26 mouse cellular contexts compared by ENCODE assay signal in the genomic region with DNA sequence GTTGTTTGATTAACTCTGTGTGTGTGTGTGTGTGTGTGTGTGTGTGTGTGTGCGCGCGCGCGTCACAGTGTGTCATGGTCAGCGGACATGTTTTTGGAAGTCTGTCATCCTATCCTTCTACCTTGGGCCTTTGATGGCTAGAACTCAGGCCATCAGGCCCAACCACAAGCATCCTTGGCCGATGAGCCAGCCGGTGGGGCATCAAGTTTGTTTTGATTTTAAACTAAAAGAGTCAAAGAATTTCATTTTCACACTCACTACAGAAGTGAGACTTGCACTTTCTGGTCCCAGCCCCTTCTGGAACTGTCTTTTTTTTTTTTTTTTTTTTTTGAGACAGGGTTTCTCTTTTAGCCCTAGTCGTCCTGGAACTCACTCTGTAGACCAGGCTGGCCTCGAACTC. TPM values are rescaled to one million over a fixed set of nuclear protein-coding genes. Genes with fewer than 3 reads are reported as not detected.
DNase-seq lines count a peak whose midpoint lies in the region; ATAC-seq and TF ChIP-seq lines count a peak whose summit lies in the region.
"Had no signal": no experiment of that assay in that cellular context is flagged by ENCODE, and none has a peak within 500 bp of the region (broad histone marks: within the 10 kb centered on the region; RNA-seq: fewer than 3 reads in every experiment).

No protein-coding gene starts in this region.

- no peak overlapping the region for H3K9ac ChIP-seq in liver, postnatal 0 days (replicated peaks)
- H3K9ac ChIP-seq: embryonic facial prominence, embryonic 12.5 days; forebrain, embryonic 13.5 days; hindbrain, embryonic 15.5 days; kidney, embryonic 15.5 days; lung, embryonic 15.5 days; midbrain, embryonic 15.5 days had no signal

- TF ChIP-seq CTCF in gastrocnemius, adult 2 months (IDR thresholded peaks at IDR 0.05), result no peak
- no peak for TF ChIP-seq CTCF in testis, adult 2 months (IDR thresholded peaks at IDR 0.05; ENCODE audit: control insufficient read depth, insufficient read depth, insufficient replicate concordance, low read depth, low read length)
- no peak for TF ChIP-seq CTCF in liver, postnatal 0 days (IDR thresholded peaks at IDR 0.05; ENCODE audit: low read depth)

- no peaks in the 10 kb centered on the region for H3K27me3 ChIP-seq in testis, adult 2 months (ENCODE audit: control insufficient read depth, insufficient read depth, low read length)
- H3K27me3 ChIP-seq in liver, postnatal 0 days (ENCODE audit: insufficient read depth, low read length), result no peaks in the 10 kb centered on the region
- H3K27me3 ChIP-seq: embryonic facial prominence, embryonic 12.5 days; forebrain, embryonic 13.5 days; hindbrain, embryonic 15.5 days; kidney, embryonic 15.5 days; lung, embryonic 15.5 days; midbrain, embryonic 15.5 days had no signal

- H3K36me3 ChIP-seq in testis, adult 2 months (ENCODE audit: control insufficient read depth, insufficient read depth, low read length), result no peaks in the 10 kb centered on the region
- peaks cover 9% of the 10 kb centered on the region for H3K36me3 ChIP-seq in liver, postnatal 0 days (replicated peaks; ENCODE audit: insufficient read depth, low read length)
- H3K36me3 ChIP-seq: G1E had no signal

- DNase-seq in gastrocnemius, adult 2 months, result no peak
- DNase-seq in gastrocnemius, postnatal 14 days, result no peak
- no peak for DNase-seq in testis, postnatal 14 days (ENCODE audit: low spot score)
- no peak for DNase-seq in liver, postnatal 0 days
- DNase-seq in kidney, adult 8-10 months, result no peak
- DNase-seq in embryo, embryonic 10.5 days (ENCODE audit: low spot score), result no peak
- DNase-seq: gastrocnemius, postnatal 25 days; heart, adult 2 months; heart, postnatal 4 days; kidney, postnatal 4 days; right cerebral cortex, postnatal 14 days had no signal

- 92% methylated on average over 10 of the region's 10 CpGs for WGBS in liver, postnatal 0 days (ENCODE audit: insufficient replicate concordance)

- H3K4me2 ChIP-seq in liver, postnatal 0 days (ENCODE audit: low read depth, low read length), result peak overlapping the region; percentile 29
- H3K4me2 ChIP-seq: embryonic facial prominence, embryonic 12.5 days; forebrain, embryonic 13.5 days; hindbrain, embryonic 15.5 days; midbrain, embryonic 15.5 days had no signal

- intact Hi-C loops in gastrocnemius, adult 2 months (cut with DNase I), result loop anchor here (2.0 kb wide), 1 partner anchor 18 kb away; no protein-coding TSS in a partner anchor
- intact Hi-C loops in gastrocnemius, postnatal 14 days (cut with DNase I; ENCODE audit: low total_unique reads), result no loop called here

- no peak overlapping the region for H3K4me3 ChIP-seq in gastrocnemius, adult 2 months
- H3K4me3 ChIP-seq in testis, adult 2 months (ENCODE audit: control insufficient read depth, low read depth, low read length), result no peak overlapping the region
- no peak overlapping the region for H3K4me3 ChIP-seq in liver, postnatal 0 days (ENCODE audit: low read depth, low read length)
- H3K4me3 ChIP-seq: embryonic facial prominence, embryonic 12.5 days; erythroblast, embryonic 14.5 days; forebrain, embryonic 13.5 days; heart, adult 2 months; hindbrain, embryonic 15.5 days; kidney, embryonic 15.5 days; lung, embryonic 15.5 days; midbrain, embryonic 15.5 days had no signal

- no peaks in the 10 kb centered on the region for H3K9me3 ChIP-seq in liver, postnatal 0 days (ENCODE audit: low read length)
- H3K9me3 ChIP-seq: embryonic facial prominence, embryonic 12.5 days; forebrain, embryonic 13.5 days; G1E; hindbrain, embryonic 15.5 days; kidney, embryonic 15.5 days; lung, embryonic 15.5 days; midbrain, embryonic 15.5 days had no signal

- TF ChIP-seq POLR2A in testis, adult 2 months (IDR thresholded peaks at IDR 0.05; ENCODE audit: control insufficient read depth, low read depth, low read length), result no peak

- no peak for TF ChIP-seq EP300 in liver, postnatal 0 days (IDR thresholded peaks at IDR 0.05; ENCODE audit: low read depth)

- H3K4me1 ChIP-seq in testis, adult 2 months (ENCODE audit: control insufficient read depth, insufficient read depth, low read length), result peaks cover 18% of the 10 kb centered on the region
- H3K4me1 ChIP-seq in liver, postnatal 0 days (ENCODE audit: insufficient read depth), result peaks cover 45% of the 10 kb centered on the region
- H3K4me1 ChIP-seq: forebrain, embryonic 13.5 days; hindbrain, embryonic 15.5 days; midbrain, embryonic 15.5 days had no signal

- no peak for ATAC-seq in liver, postnatal 0 days
- ATAC-seq: forebrain, embryonic 13.5 days; midbrain, embryonic 15.5 days had no signal

- peak overlapping the region; percentile 90 for H3K27ac ChIP-seq in gastrocnemius, adult 2 months
- H3K27ac ChIP-seq in testis, adult 2 months (ENCODE audit: control insufficient read depth, insufficient read depth, low read depth, low read length), result peak overlapping the region; percentile 13; the same call in 1 of the 2 replicates
- H3K27ac ChIP-seq in liver, postnatal 0 days (ENCODE audit: low read depth), result peak overlapping the region; percentile 70; the same call in 1 of the 2 replicates
- H3K27ac ChIP-seq: embryonic facial prominence, embryonic 12.5 days; forebrain, embryonic 13.5 days; hindbrain, embryonic 15.5 days; midbrain, embryonic 15.5 days had no signal

RNA-seq across cellular contexts. Expression of a gene that starts 8.6 kb away (rescaled TPM):
- 100 to 1,000 TPM; 116 to 287 TPM for total RNA-seq in gastrocnemius, adult 2 months (2021)
- 100 to 1,000 TPM; 104 to 113 TPM for total RNA-seq in gastrocnemius, postnatal 14 days (2021)
- polyA plus RNA-seq in testis, adult 2 months (2012; rRNA removed), result 154 and 177 TPM in 2 replicates
- polyA plus RNA-seq in liver, postnatal 0 days (2015; fragmentation: Nextera tagmentation; extraction: Ambion mirVana), result 395 and 411 TPM in 2 replicates

RNA-seq across cellular contexts. Expression of a gene that starts 33.7 kb away (rescaled TPM):
- 10 to 100 TPM; 23.3 to 34.5 TPM for total RNA-seq in gastrocnemius, adult 2 months (2021)
- 10 to 100 TPM; 13.3 to 14.8 TPM for total RNA-seq in gastrocnemius, postnatal 14 days (2021)
- 3.3 and 3.9 TPM in 2 replicates for polyA plus RNA-seq in testis, adult 2 months (2012; rRNA removed)
- 1.6 and 2.1 TPM in 2 replicates for polyA plus RNA-seq in liver, postnatal 0 days (2015; fragmentation: Nextera tagmentation; extraction: Ambion mirVana)

RNA-seq across cellular contexts. Expression of a gene that starts 39.3 kb away (rescaled TPM):
- total RNA-seq in gastrocnemius, adult 2 months (2021), result 100 to 1,000 TPM; 100 to 131 TPM
- total RNA-seq in gastrocnemius, postnatal 14 days (2021), result 10 to 100 TPM; 57.3 to 64.1 TPM
- 21.9 and 28.4 TPM in 2 replicates for polyA plus RNA-seq in testis, adult 2 months (2012; rRNA removed)
- 15.5 and 18.1 TPM in 2 replicates for polyA plus RNA-seq in liver, postnatal 0 days (2015; fragmentation: Nextera tagmentation; extraction: Ambion mirVana)

RNA-seq across cellular contexts. Expression of a gene that starts 39.7 kb away (rescaled TPM):
- total RNA-seq in gastrocnemius, adult 2 months (2021), result 1 to 10 TPM; 2.0 to 3.0 TPM
- 1 to 10 TPM; 1.5 TPM for total RNA-seq in gastrocnemius, postnatal 14 days (2021)
- polyA plus RNA-seq in testis, adult 2 months (2012; rRNA removed), result 138 and 140 TPM in 2 replicates
- 0.15 and 0.25 TPM in 2 replicates for polyA plus RNA-seq in liver, postnatal 0 days (2015; fragmentation: Nextera tagmentation; extraction: Ambion mirVana)

RNA-seq across cellular contexts. Expression of a gene that starts 39.7 kb away (rescaled TPM):
- total RNA-seq in gastrocnemius, adult 2 months (2021), result not detected
- total RNA-seq in gastrocnemius, postnatal 14 days (2021), result not detected
- polyA plus RNA-seq in testis, adult 2 months (2012; rRNA removed), result 0.14 TPM in 1 of 2 replicates, not detected in the other
- polyA plus RNA-seq in liver, postnatal 0 days (2015; fragmentation: Nextera tagmentation; extraction: Ambion mirVana), result not detected in 2 replicates
- total RNA-seq: common myeloid progenitor, adult 5-6 weeks; G1E; gastrocnemius, postnatal 25 days; heart, postnatal 4 days; layer of hippocampus, postnatal 14 days; megakaryocyte, adult 5-6 weeks; neutrophil, adult 5-6 weeks had no signal
- polyA plus RNA-seq: erythroblast, embryonic 14.5 days; forebrain, embryonic 13.5 days; G1E; hindbrain, embryonic 15.5 days; intestine, embryonic 16.5 days; kidney, embryonic 15.5 days; lung, embryonic 15.5 days; midbrain, embryonic 15.5 days; stomach, embryonic 16.5 days had no signal

Comparison
In these comparisons a context has a peak if more than half of its experiments do, and no peak if none do; other contexts are left out.
1. H3K27ac ChIP-seq: peak in every context shown above with its lines; median percentile 90 in gastrocnemius, adult 2 months; 70 in liver, postnatal 0 days; 13 in testis, adult 2 months.